Mouse (Mus musculus) v-Abl transformed pro-B cells (cell line): ENCODE results near the gene Chst7.

Experiments
- in situ Hi-C, 2 experiments: fragments of 400-800 bp; cut with MboI; formaldehyde crosslinking; loops; one replicate each; pipeline ENCODE4 v1.15.1; 2025; ENCODE audit not compliant: unreplicated experiment in 2 of 2

Chst7 gene

GRCm38 (mm10) chrX:20059381-20059971, at the start of gene Chst7:
TSS of gene Chst7 (plus strand) at chrX:20059560.
- in situ Hi-C loops, result loop anchor here in 1 of 2 experiments (10.0 kb wide), 2 partner anchors 85 to 275 kb away; no protein-coding TSS in a partner anchor

GRCm38 (mm10) chrX:20012211-20012610, 47.1 kb upstream of the Chst7 start:
- in situ Hi-C loops, result loop anchor here (10.0 to 25.0 kb wide), 2 partner anchors 553 to 775 kb away; partner anchors contain the start of gene Araf (in 2 of the 2)

- in situ Hi-C loops, result loop anchor here (5.0 to 25.0 kb wide), 8 partner anchors 131 to 766 kb away; partner anchors contain the start of gene Araf (in 2 of the 2)
Observed at GRCm38 (mm10) chrX:20020942-20021341, 38.4 kb upstream of the Chst7 start.

- in situ Hi-C loops, result no loop called here
Observed at GRCm38 (mm10) chrX:20060096-20060768, 872 bp downstream of the Chst7 start.

GRCm38 (mm10) chrX:20060769-20061315, 1.5 kb downstream of the Chst7 start:
- in situ Hi-C loops, result no loop called here

GRCm38 (mm10) chrX:20061764-20062480, 2.6 kb downstream of the Chst7 start:
- in situ Hi-C loops, result no loop called here

GRCm38 (mm10) chrX:20066636-20067035, 7.3 kb downstream of the Chst7 start:
- in situ Hi-C loops, result no loop called here

GRCm38 (mm10) chrX:20070196-20070595, 10.8 kb downstream of the Chst7 start:
- in situ Hi-C loops, result no loop called here

- in situ Hi-C loops, result no loop called here
Observed at GRCm38 (mm10) chrX:20117717-20118116, 58.4 kb downstream of the Chst7 start.

GRCm38 (mm10) chrX:20125481-20125880, 66.1 kb downstream of the Chst7 start:
- in situ Hi-C loops, result no loop called here

- in situ Hi-C loops, result no loop called here
Observed at GRCm38 (mm10) chrX:20128951-20129350, 69.6 kb downstream of the Chst7 start.

GRCm38 (mm10) chrX:20129466-20129865, 70.1 kb downstream of the Chst7 start:
- in situ Hi-C loops, result no loop called here
